In genomic region chrX:160494333-160494732, GRCm38 (mm10) we compare ENCODE assay signal across 18 mouse cellular contexts. TPM values are rescaled to one million over a fixed set of nuclear protein-coding genes. Genes with fewer than 3 reads are reported as not detected.
DNase-seq lines count a peak whose midpoint lies in the region; ATAC-seq and TF ChIP-seq lines count a peak whose summit lies in the region.
"Had no signal": no experiment of that assay in that cellular context is flagged by ENCODE, and none has a peak within 500 bp of the region (broad histone marks: within the 10 kb centered on the region; RNA-seq: fewer than 3 reads in every experiment).

No protein-coding gene starts in this region.

- H3K27me3 ChIP-seq in embryonic facial prominence, embryonic 14.5 days (replicated peaks; ENCODE audit: control insufficient read depth, insufficient read depth, low read length): peaks cover 22% of the 10 kb centered on the region
- H3K27me3 ChIP-seq in embryonic facial prominence, embryonic 10.5 days (replicated peaks; ENCODE audit: low read depth, poor library complexity, severe bottlenecking): peaks cover 92% of the 10 kb centered on the region
- H3K27me3 ChIP-seq in lung, postnatal 0 days (replicated peaks; ENCODE audit: insufficient read depth, low read length): no peaks in the 10 kb centered on the region
- no peaks in the 10 kb centered on the region for H3K27me3 ChIP-seq in liver, postnatal 0 days (ENCODE audit: insufficient read depth, low read length)

- ATAC-seq in embryonic facial prominence, embryonic 14.5 days (ENCODE audit: low read depth): no peak
- no peak for ATAC-seq in lung, postnatal 0 days
- peak; percentile 52; the same call in 1 of the 2 replicates for ATAC-seq in megakaryocyte progenitor cell, adult 5-6 weeks (replicated peaks; ENCODE audit: poor library complexity)
- no peak for ATAC-seq in liver, postnatal 0 days
- ATAC-seq: CD4-positive, CD25-positive, alpha-beta regulatory T cell, adult 4 months; intestine, postnatal 0 days had no signal

- H3K4me3 ChIP-seq in embryonic facial prominence, embryonic 14.5 days (ENCODE audit: low read depth, low read length): no peak overlapping the region
- H3K4me3 ChIP-seq in embryonic facial prominence, embryonic 10.5 days: no peak overlapping the region
- no peak overlapping the region for H3K4me3 ChIP-seq in lung, postnatal 0 days (ENCODE audit: low read depth, low read length)
- H3K4me3 ChIP-seq in liver, postnatal 0 days (ENCODE audit: low read depth, low read length): no peak overlapping the region
- H3K4me3 ChIP-seq: embryonic facial prominence, embryonic 12.5 days; limb, embryonic 15.5 days had no signal

- no peak overlapping the region for H3K4me2 ChIP-seq in embryonic facial prominence, embryonic 14.5 days (ENCODE audit: low read depth, low read length)
- H3K4me2 ChIP-seq in lung, postnatal 0 days (replicated peaks; ENCODE audit: low read depth, low read length): no peak overlapping the region
- no peak overlapping the region for H3K4me2 ChIP-seq in liver, postnatal 0 days (ENCODE audit: low read depth, low read length)
- H3K4me2 ChIP-seq: embryonic facial prominence, embryonic 12.5 days; heart, embryonic 11.5 days; hindbrain, embryonic 14.5 days; limb, embryonic 15.5 days had no signal

- DNase-seq in embryonic facial prominence, embryonic 14.5 days (ENCODE audit: low spot score): peak; percentile 50
- DNase-seq in embryonic facial prominence, embryonic 10.5 days (ENCODE audit: low spot score): no peak
- DNase-seq in lung, postnatal 0 days (ENCODE audit: low spot score): peak; percentile 25
- no peak for DNase-seq in lung, postnatal 4 days
- DNase-seq in MEL-GATA-1-ER (ENCODE audit: extremely low read depth, low read depth): peak; percentile 42
- no peak for DNase-seq in liver, postnatal 0 days
- no peak for DNase-seq in kidney, postnatal 4 days
- DNase-seq: adrenal gland, postnatal 25 days; heart, postnatal 14 days; thymus, postnatal 25 days had no signal

- H3K27ac ChIP-seq in embryonic facial prominence, embryonic 14.5 days (replicated peaks; ENCODE audit: low read depth, low read length): no peak overlapping the region
- H3K27ac ChIP-seq in embryonic facial prominence, embryonic 10.5 days (replicated peaks): no peak overlapping the region
- no peak overlapping the region for H3K27ac ChIP-seq in lung, postnatal 0 days (ENCODE audit: low read length)
- no peak overlapping the region for H3K27ac ChIP-seq in liver, postnatal 0 days (ENCODE audit: low read depth)
- H3K27ac ChIP-seq: embryonic facial prominence, embryonic 12.5 days; hindbrain, embryonic 14.5 days; limb, embryonic 15.5 days had no signal

- no peaks in the 10 kb centered on the region for H3K36me3 ChIP-seq in embryonic facial prominence, embryonic 14.5 days (ENCODE audit: control insufficient read depth, insufficient read depth, low read length)
- H3K36me3 ChIP-seq in embryonic facial prominence, embryonic 10.5 days (replicated peaks): no peaks in the 10 kb centered on the region
- no peaks in the 10 kb centered on the region for H3K36me3 ChIP-seq in lung, postnatal 0 days (ENCODE audit: insufficient read depth, low read length)
- no peaks in the 10 kb centered on the region for H3K36me3 ChIP-seq in liver, postnatal 0 days (replicated peaks; ENCODE audit: insufficient read depth, low read length)
- H3K36me3 ChIP-seq: embryonic facial prominence, embryonic 12.5 days; G1E; limb, embryonic 15.5 days had no signal

- no peak for TF ChIP-seq EP300 in lung, postnatal 0 days (IDR thresholded peaks at IDR 0.05)
- no peak for TF ChIP-seq EP300 in liver, postnatal 0 days (IDR thresholded peaks at IDR 0.05; ENCODE audit: low read depth)

- whole genome bisulfite sequencing in embryonic facial prominence, embryonic 14.5 days: 54% methylated on average over 2 of the region's 3 CpGs
- WGBS in embryonic facial prominence, embryonic 10.5 days: 77% methylated on average over 2 of the region's 3 CpGs
- WGBS in lung, postnatal 0 days: 43% methylated on average over 1 of the region's 3 CpGs
- 49% methylated on average over 2 of the region's 3 CpGs for WGBS in liver, postnatal 0 days (ENCODE audit: insufficient replicate concordance)

- H3K9me3 ChIP-seq in embryonic facial prominence, embryonic 14.5 days (ENCODE audit: control insufficient read depth, low read length): no peaks in the 10 kb centered on the region
- H3K9me3 ChIP-seq in embryonic facial prominence, embryonic 10.5 days: no peaks in the 10 kb centered on the region
- H3K9me3 ChIP-seq in lung, postnatal 0 days (ENCODE audit: low read length): no peaks in the 10 kb centered on the region
- no peaks in the 10 kb centered on the region for H3K9me3 ChIP-seq in liver, postnatal 0 days (ENCODE audit: low read length)
- H3K9me3 ChIP-seq: embryonic facial prominence, embryonic 12.5 days; G1E; limb, embryonic 15.5 days had no signal

- TF ChIP-seq CTCF in lung, postnatal 0 days (IDR thresholded peaks at IDR 0.05): no peak
- no peak for TF ChIP-seq CTCF in liver, postnatal 0 days (IDR thresholded peaks at IDR 0.05; ENCODE audit: low read depth)

- no peaks in the 10 kb centered on the region for H3K4me1 ChIP-seq in embryonic facial prominence, embryonic 14.5 days (ENCODE audit: control insufficient read depth, insufficient read depth, low read length)
- no peaks in the 10 kb centered on the region for H3K4me1 ChIP-seq in embryonic facial prominence, embryonic 10.5 days
- no peaks in the 10 kb centered on the region for H3K4me1 ChIP-seq in lung, postnatal 0 days (ENCODE audit: insufficient read depth, low read depth, low read length)
- no peaks in the 10 kb centered on the region for H3K4me1 ChIP-seq in liver, postnatal 0 days (ENCODE audit: insufficient read depth)
- H3K4me1 ChIP-seq: embryonic facial prominence, embryonic 12.5 days; limb, embryonic 15.5 days had no signal

- no peak overlapping the region for H3K9ac ChIP-seq in embryonic facial prominence, embryonic 14.5 days (ENCODE audit: low read depth, low read length)
- no peak overlapping the region for H3K9ac ChIP-seq in lung, postnatal 0 days (replicated peaks; ENCODE audit: low read depth)
- no peak overlapping the region for H3K9ac ChIP-seq in liver, postnatal 0 days (replicated peaks)
- H3K9ac ChIP-seq: embryonic facial prominence, embryonic 12.5 days; hindbrain, embryonic 14.5 days; limb, embryonic 15.5 days had no signal

RNA-seq across cellular contexts. Expression of gene Phka2, which starts 7.6 kb away (rescaled TPM):
- polyA plus RNA-seq in embryonic facial prominence, embryonic 14.5 days (2014; fragmentation: Nextera tagmentation; extraction: Ambion mirVana): 18.1 and 20.7 TPM in 2 replicates
- 15.8 and 16.1 TPM in 2 replicates for polyA plus RNA-seq in embryonic facial prominence, embryonic 10.5 days (2016; fragmentation: Nextera tagmentation; extraction: Ambion mirVana)
- 9.9 and 11.8 TPM in 2 replicates for polyA plus RNA-seq in lung, postnatal 0 days (2015; fragmentation: Nextera tagmentation; extraction: Ambion mirVana)
- 84.0 and 95.6 TPM in 2 replicates for total RNA-seq in megakaryocyte progenitor cell, adult 5-6 weeks (2015)
- total RNA-seq in megakaryocyte progenitor cell, adult 5-6 weeks (2017): 62.2 and 72.5 TPM in 2 replicates
- polyA plus RNA-seq in liver, postnatal 0 days (2015; fragmentation: Nextera tagmentation; extraction: Ambion mirVana): 7.6 and 9.5 TPM in 2 replicates

Comparison
In these comparisons a context has a peak if more than half of its experiments do, and no peak if none do; other contexts are left out.
1. DNase-seq: peak in embryonic facial prominence, embryonic 14.5 days (single experiment), lung, postnatal 0 days (single experiment) and MEL-GATA-1-ER (single experiment); none in embryonic facial prominence, embryonic 10.5 days (single experiment), lung, postnatal 4 days (0 of 2), liver, postnatal 0 days (single experiment) and kidney, postnatal 4 days (0 of 2).